Mouse (Mus musculus): ENCODE data around the gene Gm15056. TPM values are rescaled to one million over a fixed set of nuclear protein-coding genes. Genes with fewer than 3 reads are reported as not detected.

Gene Gm15056
- polyA plus RNA-seq, 1 experiment, result 1.2 TPM

DNA sequence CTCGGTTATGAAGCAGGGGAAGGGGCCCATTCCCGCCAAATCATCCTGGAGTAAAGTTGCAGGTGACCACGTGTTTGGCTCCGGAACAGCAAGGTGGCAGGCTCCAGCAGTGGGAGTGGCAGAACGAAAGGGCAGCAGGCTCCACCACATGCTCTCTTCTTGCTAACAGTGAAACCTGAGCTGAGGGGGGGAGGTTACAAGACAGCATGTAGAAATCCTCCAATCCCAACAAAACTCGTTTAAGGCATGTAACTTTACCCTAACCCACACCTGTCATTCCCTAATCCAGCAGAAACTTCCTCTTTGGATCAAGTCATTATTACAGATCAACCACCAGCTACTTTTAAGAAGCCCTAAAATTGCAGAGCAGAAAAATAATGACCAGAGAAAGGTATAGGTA, 27.8 kb downstream of the Gm15056 start:
- no peak for TF ChIP-seq POLR2A (IDR thresholded peaks at IDR 0.05; ENCODE audit: control insufficient read depth, extremely low read depth, insufficient read depth, low read length, poor library complexity)
- TF ChIP-seq CTCF (IDR thresholded peaks at IDR 0.05; ENCODE audit: borderline replicate concordance, control insufficient read depth, extremely low read depth, insufficient read depth, low read length, poor library complexity), result no peak
- Histone ChIP-seq H3K4me3 (ENCODE audit: control insufficient read depth, insufficient read depth, low read length) (no peak overlapping the region), H3K36me3 (ENCODE audit: control insufficient read depth, insufficient read depth, low read length) (no peaks in the 10 kb centered on the region), H3K27me3 (ENCODE audit: control insufficient read depth, insufficient read depth, low read length) (no peaks in the 10 kb centered on the region), H3K4me1 (replicated peaks; ENCODE audit: control insufficient read depth, insufficient read depth, low read length) (no peaks in the 10 kb centered on the region), H3K27ac (ENCODE audit: control insufficient read depth, insufficient read depth, low read length) (no peak overlapping the region)
- WGBS, result 55% methylated on average over 6 of the region's 6 CpGs
- no peak for DNase-seq

Other genes starting within 250 kb of the Gm15056 start
- gene Defb33, start 10.0 kb downstream of the Gm15056 start, polyA plus RNA-seq (2012; rRNA removed), result not detected in 2 replicates
- gene Gm6040, start 19.4 kb upstream of the Gm15056 start, polyA plus RNA-seq (2012; rRNA removed), result not detected in 2 replicates
- gene AY761185, start 42.1 kb upstream of the Gm15056 start, polyA plus RNA-seq (2012; rRNA removed), result 1.3 TPM in 1 of 2 replicates, not detected in the other
- gene Defa21, start 122.9 kb upstream of the Gm15056 start, polyA plus RNA-seq (2012; rRNA removed), result not detected in 2 replicates
- not detected in 2 replicates for gene Defa23, start 152.4 kb upstream of the Gm15056 start, polyA plus RNA-seq (2012; rRNA removed)
- 0.58 TPM in 1 of 2 replicates, not detected in the other for gene Defa35, start 162.4 kb upstream of the Gm15056 start, polyA plus RNA-seq (2012; rRNA removed)
- not detected in 2 replicates for gene Defa25, start 181.8 kb upstream of the Gm15056 start, polyA plus RNA-seq (2012; rRNA removed)
- not detected in 2 replicates for gene Gm14851, start 193.4 kb upstream of the Gm15056 start, polyA plus RNA-seq (2012; rRNA removed)
- not detected in 2 replicates for gene Defa30, start 232.0 kb upstream of the Gm15056 start, polyA plus RNA-seq (2012; rRNA removed)

Data from thymus, adult 2 months (tissue).